In the genomic region with DNA sequence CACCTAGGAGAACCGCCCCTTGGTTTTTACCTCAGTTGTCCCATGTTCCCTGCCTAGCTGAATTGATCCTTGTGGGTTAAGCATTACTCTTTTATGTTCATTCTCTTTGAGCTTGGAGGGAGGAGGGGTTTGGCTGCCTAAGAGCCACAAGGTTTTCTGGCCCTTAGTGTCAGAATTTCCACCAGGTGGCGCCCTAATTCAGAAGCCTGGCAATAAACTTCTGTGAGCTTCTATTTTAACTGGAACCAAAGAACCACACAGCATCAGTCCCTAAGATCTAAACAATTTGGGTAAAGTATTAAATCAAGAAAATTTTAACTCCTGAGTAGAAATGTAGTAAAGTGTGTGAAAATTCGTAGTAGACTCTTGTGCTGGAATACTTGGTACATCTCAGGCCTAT, we compare ENCODE assay signal across 7 mouse cellular contexts.
A peak's percentile ranks its signal among the peaks of the same experiment; 100 is the strongest.
DNase-seq lines count a peak whose midpoint lies in the region; ATAC-seq and TF ChIP-seq lines count a peak whose summit lies in the region.

No protein-coding gene starts in this region.

- H3K27ac ChIP-seq in ES-E14 (ENCODE audit: insufficient read depth, low read depth, low read length, poor library complexity, severe bottlenecking) = no peak overlapping the region
- 0 out of 2 replicates have a peak overlapping the region, but pooled peaks have one; percentile 17 for H3K27ac ChIP-seq in lung, embryonic 16.5 days (ENCODE audit: low read length)

- in situ Hi-C loops in ES-E14 (cut with MboI; ENCODE audit: low sequenced_read_pairs in 2 of 2, unreplicated experiment in 2 of 2) = no loop called here

- H3K4me1 ChIP-seq in ES-E14 (ENCODE audit: control insufficient read depth in 2 of 2, insufficient read depth in 2 of 2, low read length in 2 of 2, poor library complexity in 1 of 2) = peaks cover 4 to 8% of the 10 kb centered on the region in 2 experiments
- H3K4me1 ChIP-seq in lung, embryonic 16.5 days (replicated peaks; ENCODE audit: control insufficient read depth, insufficient read depth, low read length) = peaks cover 30% of the 10 kb centered on the region

- H3K9ac ChIP-seq in ES-E14 (ENCODE audit: insufficient read depth, low read depth, low read length, poor library complexity, severe bottlenecking) = no peak overlapping the region
- no peak overlapping the region for H3K9ac ChIP-seq in lung, embryonic 16.5 days (ENCODE audit: low read length)

- H3K27me3 ChIP-seq in lung, embryonic 16.5 days (ENCODE audit: control insufficient read depth, insufficient read depth, low read depth, low read length) = no peaks in the 10 kb centered on the region

- 31% methylated on average over 3 of the region's 3 CpGs for WGBS in lung, embryonic 16.5 days

- DNase-seq in ES-E14 (ENCODE audit: low read depth, low spot score) = peak; percentile 65
- DNase-seq in adrenal gland, adult 18-20 months (ENCODE audit: low spot score in 2 of 2) = peak; percentile 77 to 80
- DNase-seq in embryo, embryonic 11.5 days (ENCODE audit: low read depth, low spot score) = peak; percentile 51
- peak; percentile 58 to 83 for DNase-seq in heart, adult 9 months (ENCODE audit: low spot score in 2 of 2)
- DNase-seq in layer of hippocampus, adult 9-10 months (ENCODE audit: low spot score) = peak; percentile 73
- DNase-seq in right cerebral cortex, postnatal 25 days = peak; percentile 58

- H3K4me3 ChIP-seq in ES-E14 (ENCODE audit: insufficient read depth in 1 of 2, low read depth in 1 of 2, low read length in 2 of 2, poor library complexity in 1 of 2, severe bottlenecking in 1 of 2) = no peak overlapping the region
- H3K4me3 ChIP-seq in lung, embryonic 16.5 days (ENCODE audit: low read length) = no peak overlapping the region

- ATAC-seq in lung, embryonic 16.5 days (ENCODE audit: low read depth) = 0 out of 2 replicates have a peak, but pooled peaks have one; percentile 23

- no peaks in the 10 kb centered on the region for H3K36me3 ChIP-seq in ES-E14 (ENCODE audit: control insufficient read depth, insufficient read depth, low read length, poor library complexity, severe bottlenecking)
- H3K36me3 ChIP-seq in lung, embryonic 16.5 days (ENCODE audit: control insufficient read depth, insufficient read depth, low read length) = no peaks in the 10 kb centered on the region

- H3K9me3 ChIP-seq in ES-E14 (ENCODE audit: control insufficient read depth, insufficient read depth, low read depth, low read length) = no peaks in the 10 kb centered on the region
- no peaks in the 10 kb centered on the region for H3K9me3 ChIP-seq in lung, embryonic 16.5 days (ENCODE audit: control insufficient read depth, low read length)

- H3K4me2 ChIP-seq in lung, embryonic 16.5 days (ENCODE audit: low read depth, low read length) = no peak overlapping the region

TF ChIP-seq in ES-E14, 5 proteins besides CTCF, POLR2A, EP300 and RAD21:
- TF ChIP-seq ZC3H11A (IDR thresholded peaks at IDR 0.05; ENCODE audit: borderline replicate concordance, low read depth, low read length) (no peak), HCFC1 (IDR thresholded peaks at IDR 0.05; ENCODE audit: borderline replicate concordance, insufficient read depth, low read length) (no peak)
